Mouse (Mus musculus): Measurements from ENCODE around the gene Clec3a. TPM values are rescaled to one million over a fixed set of nuclear protein-coding genes. Genes with fewer than 3 reads are reported as not detected.

Gene Clec3a
- not detected for polyA plus RNA-seq (2017; shearing (Covaris generic))

GRCm38 (mm10) chr8:114417786-114418185, at the start of gene Clec3a:
TSS of gene Clec3a (plus strand) at chr8:114418086.

GRCm38 (mm10) chr8:114439334-114440204, 21.7 kb downstream of the Clec3a start, which contains the start of gene Wwox:
TSS of gene Wwox (plus strand) at chr8:114439655.

Other genes starting within 250 kb of the Clec3a start
- not detected for gene Vat1l, start 212.5 kb upstream of the Clec3a start, polyA plus RNA-seq (2017; shearing (Covaris generic))
- 9.6 TPM for gene Wwox, start 21.6 kb downstream of the Clec3a start, polyA plus RNA-seq (2017; shearing (Covaris generic))

Data from effector memory CD4-positive, alpha-beta T cell, adult 7 months (primary cell).